Mouse (Mus musculus) hindbrain, embryonic 11.5 days (tissue): Measurements from ENCODE around the gene Pros1. TPM values are rescaled to one million over a fixed set of nuclear protein-coding genes. Genes with fewer than 3 reads are reported as not detected.

Experiments
- ATAC-seq: fragments of 200-750 bp; cut with Nextera tagmentation; 2 replicates; pipeline ENCODE4 v1.8.0; 2017; ENCODE audit warnings: mild to moderate bottlenecking, moderate TSS enrichment, moderate library complexity; ENCODE audit not compliant: low FRiP score
- DNase-seq: peaks from one replicate; pipeline ENCODE4 v3.0.0-alpha.2; 2015; ENCODE audit warnings: low spot score
- H3K27ac ChIP-seq: fragments of 300-500 bp; sonication (generic); 2 replicates; pipeline ENCODE4 v1.5.1; 2014; ENCODE audit warnings: mild to moderate bottlenecking, low read depth, low read length
- H3K27me3 ChIP-seq: fragments of 300-500 bp; sonication (generic); 2 replicates; pipeline ENCODE4 v1.6.1; 2014; ENCODE audit warnings: mild to moderate bottlenecking, low read length, moderate library complexity, mixed read lengths; ENCODE audit not compliant: control insufficient read depth, insufficient read depth
- H3K36me3 ChIP-seq: fragments of 300-500 bp; sonication (generic); 2 replicates; pipeline ENCODE4 v1.6.1; 2014; ENCODE audit warnings: mild to moderate bottlenecking, low read length, moderate library complexity, mixed read lengths; ENCODE audit not compliant: control insufficient read depth, insufficient read depth
- H3K4me1 ChIP-seq: fragments of 300-500 bp; sonication (generic); replicated peaks from 2 replicates; pipeline ENCODE4 v1.6.1; 2014; ENCODE audit warnings: low read length, mixed read lengths; ENCODE audit not compliant: control insufficient read depth, insufficient read depth
- H3K4me2 ChIP-seq: fragments of 300-500 bp; sonication (generic); replicated peaks from 2 replicates; pipeline ENCODE4 v1.6.1; 2014; ENCODE audit warnings: mild to moderate bottlenecking, low read depth, low read length
- H3K4me3 ChIP-seq: fragments of 300-500 bp; sonication (generic); 2 replicates; pipeline ENCODE4 v1.5.1; 2014; ENCODE audit warnings: low read depth, low read length
- H3K9ac ChIP-seq: fragments of 300-500 bp; sonication (generic); 2 replicates; pipeline ENCODE4 v1.6.1; 2014; ENCODE audit warnings: low read depth, low read length
- H3K9me3 ChIP-seq: fragments of 300-500 bp; sonication (generic); 2 replicates; pipeline ENCODE4 v1.6.1; 2016; ENCODE audit warnings: low read length; ENCODE audit not compliant: control insufficient read depth
- WGBS: fragments of 180-500 bp; shearing (Covaris S2); extraction: QIAGEN DNeasy Blood & Tissue Kit; methylation state at CpG from one replicate; pipeline ENCODE4 v1.1.7; 2014; 5-methylcytosine and 5-hydroxymethylcytosine counted together
- polyA plus RNA-seq: library from polyadenylated mRNA; unstranded; fragments of >200 nt; fragmentation: Nextera tagmentation; extraction: Ambion mirVana; gene quantifications from 2 replicates; pipeline ENCODE4 v1.2.1, GENCODE M21; 2014

Pros1 gene
- polyA plus RNA-seq, 1 experiment from 2014 or later = 21.8 TPM

GRCm38 (mm10) chr16:62911364-62911763, 57.3 kb downstream of the Pros1 start:
- WGBS = 98% methylated on average over 1 of the region's 1 CpGs
- DNase-seq = no peak
- H3K9ac ChIP-seq = no peak overlapping the region

GRCm38 (mm10) chr16:62912246-62912645, 58.1 kb downstream of the Pros1 start:
- Histone ChIP-seq H3K4me2 (no peak overlapping the region), H3K27me3 (no peaks in the 10 kb centered on the region), H3K4me1 (no peaks in the 10 kb centered on the region), H3K27ac (no peak overlapping the region), H3K9me3 (no peaks in the 10 kb centered on the region), H3K4me3 (no peak overlapping the region), H3K36me3 (no peaks in the 10 kb centered on the region), H3K9ac (no peak overlapping the region)
- no peak for DNase-seq
- ATAC-seq = no peak
- 93% methylated on average over 2 of the region's 2 CpGs for WGBS

More at GRCm38 (mm10) chr16:62911364-62911763, 57.3 kb downstream of the Pros1 start:
- Histone ChIP-seq H3K4me2 (no peak overlapping the region), H3K4me1 (no peaks in the 10 kb centered on the region), H3K4me3 (no peak overlapping the region), H3K9me3 (no peaks in the 10 kb centered on the region), H3K27me3 (no peaks in the 10 kb centered on the region), H3K36me3 (no peaks in the 10 kb centered on the region), H3K27ac (no peak overlapping the region)
- ATAC-seq = no peak

DNA sequence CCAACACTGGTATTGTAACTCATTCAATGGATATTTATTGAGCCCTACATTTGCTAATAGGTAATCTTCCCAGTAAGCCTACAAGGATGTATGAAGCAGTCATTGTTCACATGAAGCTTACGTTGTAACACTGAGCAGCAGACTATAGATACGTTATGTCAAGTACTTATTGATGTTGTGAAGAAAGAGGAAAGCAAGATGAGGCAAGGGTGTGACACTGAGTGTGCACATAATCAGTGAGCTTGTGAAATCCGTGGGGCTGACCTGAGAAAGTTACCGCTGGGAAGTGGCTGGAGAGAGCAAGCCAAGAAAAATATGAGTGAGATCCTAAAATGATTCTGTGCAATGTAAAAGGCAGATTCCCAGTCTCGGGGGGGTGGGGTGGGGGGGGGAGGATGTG, 61.4 kb downstream of the Pros1 start:
- H3K4me1 ChIP-seq = no peaks in the 10 kb centered on the region
- WGBS = 93% methylated on average over 5 of the region's 5 CpGs
- ATAC-seq = no peak

GRCm38 (mm10) chr16:62922245-62922644, 68.1 kb downstream of the Pros1 start:
- Histone ChIP-seq H3K4me3 (no peak overlapping the region), H3K4me2 (no peak overlapping the region), H3K36me3 (no peaks in the 10 kb centered on the region), H3K9me3 (no peaks in the 10 kb centered on the region), H3K27me3 (no peaks in the 10 kb centered on the region), H3K4me1 (no peaks in the 10 kb centered on the region), H3K9ac (no peak overlapping the region), H3K27ac (no peak overlapping the region)
- peak; percentile 35 for DNase-seq
- ATAC-seq = peak; percentile 61; the same call in 1 of the 2 replicates
- 11% methylated on average over 8 of the region's 8 CpGs for WGBS

More for the DNA sequence above, 61.4 kb downstream of the Pros1 start:
- no peak for DNase-seq
- Histone ChIP-seq H3K9ac (no peak overlapping the region), H3K27ac (no peak overlapping the region), H3K27me3 (no peaks in the 10 kb centered on the region), H3K4me2 (no peak overlapping the region), H3K9me3 (no peaks in the 10 kb centered on the region), H3K36me3 (no peaks in the 10 kb centered on the region), H3K4me3 (no peak overlapping the region)

DNA sequence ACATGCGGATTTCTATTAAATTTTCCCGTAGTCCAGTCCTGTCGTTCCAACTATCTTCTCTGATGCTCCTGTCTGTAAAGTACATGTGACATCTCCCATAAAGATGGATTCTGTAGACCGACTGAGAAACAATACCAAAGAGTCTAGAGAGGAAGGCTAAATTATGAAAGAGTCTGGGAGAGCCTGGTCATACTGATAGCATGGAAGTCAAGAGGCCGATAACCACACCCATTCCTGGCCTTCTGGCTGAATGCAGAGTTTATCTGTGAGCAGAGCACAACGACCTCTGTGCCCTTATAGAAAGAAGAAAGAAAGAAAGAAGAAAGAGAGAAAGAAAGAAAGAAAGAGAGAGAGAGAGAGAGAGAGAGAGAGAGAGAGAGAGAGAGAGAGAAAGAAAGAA, 77.2 kb downstream of the Pros1 start:
- no peak for ATAC-seq
- no peak overlapping the region for H3K4me2 ChIP-seq
- no peaks in the 10 kb centered on the region for H3K9me3 ChIP-seq
- no peak overlapping the region for H3K27ac ChIP-seq
- no peak for DNase-seq
- no peaks in the 10 kb centered on the region for H3K36me3 ChIP-seq
- H3K9ac ChIP-seq = no peak overlapping the region
- H3K4me3 ChIP-seq = no peak overlapping the region
- H3K27me3 ChIP-seq = no peaks in the 10 kb centered on the region
- no peaks in the 10 kb centered on the region for H3K4me1 ChIP-seq
- 91% methylated on average over 6 of the region's 6 CpGs for WGBS

DNA sequence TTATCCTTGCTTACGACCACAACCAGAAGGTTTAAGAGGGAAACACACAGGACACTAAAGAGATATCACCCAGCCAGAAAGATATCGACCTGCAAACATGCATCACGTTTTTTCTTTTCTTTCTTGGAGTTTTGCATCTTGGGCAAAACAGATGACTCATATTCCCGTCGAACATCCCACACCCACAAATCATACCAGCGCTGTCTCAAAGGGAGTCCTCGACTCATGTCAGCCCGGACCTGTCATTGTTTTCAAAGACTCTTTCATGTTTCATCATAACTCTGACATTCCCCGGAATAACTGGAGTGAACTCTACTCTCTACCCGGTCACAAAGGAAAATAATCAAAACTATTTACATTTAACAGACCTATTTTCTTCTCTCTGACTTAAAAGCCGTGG, 82.2 kb downstream of the Pros1 start:
- Histone ChIP-seq H3K4me3 (no peak overlapping the region), H3K9me3 (no peaks in the 10 kb centered on the region), H3K4me1 (no peaks in the 10 kb centered on the region), H3K9ac (no peak overlapping the region), H3K4me2 (no peak overlapping the region), H3K36me3 (no peaks in the 10 kb centered on the region), H3K27me3 (no peaks in the 10 kb centered on the region), H3K27ac (no peak overlapping the region)
- 75% methylated on average over 11 of the region's 11 CpGs for WGBS
- DNase-seq (no peak), ATAC-seq (no peak)

- Histone ChIP-seq H3K4me3 (no peak overlapping the region), H3K27ac (no peak overlapping the region), H3K9me3 (no peaks in the 10 kb centered on the region), H3K4me2 (no peak overlapping the region), H3K36me3 (no peaks in the 10 kb centered on the region), H3K4me1 (no peaks in the 10 kb centered on the region), H3K27me3 (no peaks in the 10 kb centered on the region), H3K9ac (no peak overlapping the region)
- peak; percentile 62 for ATAC-seq
- WGBS = 24% methylated on average over 16 of the region's 16 CpGs
- DNase-seq = peak; percentile 92
Observed at GRCm38 (mm10) chr16:62940388-62941003, 86.4 kb downstream of the Pros1 start.

- Histone ChIP-seq H3K27ac (no peak overlapping the region), H3K9ac (no peak overlapping the region), H3K4me3 (no peak overlapping the region), H3K27me3 (no peaks in the 10 kb centered on the region), H3K4me2 (no peak overlapping the region), H3K4me1 (no peaks in the 10 kb centered on the region), H3K36me3 (no peaks in the 10 kb centered on the region), H3K9me3 (no peaks in the 10 kb centered on the region)
- peak; percentile 56 for ATAC-seq
- DNase-seq = peak; percentile 23
- 52% methylated on average over 10 of the region's 10 CpGs for WGBS
Observed at GRCm38 (mm10) chr16:62941763-62942162, 87.7 kb downstream of the Pros1 start.
